Mouse (Mus musculus) embryo, embryonic 9.5 days (tissue): ENCODE results near the gene Atrnl1.

Source experiments
- DNase-seq: peaks from one replicate; pipeline ENCODE4 v3.0.0-alpha.2; 2017; ENCODE audit errors: extremely low spot score

Atrnl1 gene

DNA sequence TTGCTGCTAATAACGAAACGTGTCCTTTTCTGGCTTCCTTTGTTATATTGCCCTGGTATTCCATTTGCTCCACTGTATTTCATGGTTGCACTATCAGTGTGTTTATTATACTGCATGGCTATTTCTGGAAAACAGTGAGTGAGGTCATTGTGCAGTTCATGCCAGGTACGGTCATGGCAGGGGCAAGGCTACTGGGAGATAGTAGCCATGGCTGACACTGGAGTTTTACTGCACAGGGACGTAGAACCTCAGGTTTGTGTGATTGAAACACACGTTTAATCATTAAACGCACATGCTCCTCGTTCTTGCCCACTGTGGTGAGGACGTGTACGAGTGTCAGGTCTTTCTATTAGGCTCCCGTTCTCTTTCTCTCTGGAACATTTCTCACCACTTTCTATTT is 314.8 kb downstream of the Atrnl1 start:
- no peak for DNase-seq

DNA sequence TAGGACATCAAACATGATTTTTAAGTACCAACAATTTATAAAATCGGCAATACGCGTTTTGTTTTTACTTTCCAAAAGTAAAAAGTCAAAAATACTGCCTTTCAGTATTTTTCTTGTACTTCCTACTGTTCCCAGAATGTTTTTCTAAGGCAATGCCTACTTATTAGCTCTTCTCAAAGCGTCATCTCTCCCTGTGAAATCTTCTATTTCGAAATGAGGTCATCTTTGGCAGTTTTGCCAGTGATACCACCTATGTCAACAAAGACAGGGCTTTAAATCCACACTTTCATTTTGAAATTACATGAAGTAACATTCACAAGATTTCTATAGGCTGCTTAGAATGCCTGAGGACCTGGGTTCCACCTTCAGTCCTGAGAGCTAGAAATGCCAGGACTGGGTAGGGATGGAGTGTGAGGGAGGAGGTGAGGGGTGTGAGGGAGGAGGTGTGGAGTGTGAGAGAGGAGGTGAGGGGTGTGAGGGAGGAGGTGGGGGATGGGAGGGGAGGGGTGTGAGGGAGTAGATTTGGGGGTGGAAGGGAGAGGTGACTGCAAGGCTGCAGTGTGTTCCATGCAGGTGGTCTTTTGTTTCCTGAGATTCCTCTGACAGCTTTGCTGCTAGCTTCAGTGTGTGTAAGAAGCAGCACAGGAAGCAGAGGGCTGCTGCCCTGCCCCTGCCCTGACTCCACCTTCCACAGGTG is 315.5 kb downstream of the Atrnl1 start:
- peak; percentile 32 for DNase-seq

DNA sequence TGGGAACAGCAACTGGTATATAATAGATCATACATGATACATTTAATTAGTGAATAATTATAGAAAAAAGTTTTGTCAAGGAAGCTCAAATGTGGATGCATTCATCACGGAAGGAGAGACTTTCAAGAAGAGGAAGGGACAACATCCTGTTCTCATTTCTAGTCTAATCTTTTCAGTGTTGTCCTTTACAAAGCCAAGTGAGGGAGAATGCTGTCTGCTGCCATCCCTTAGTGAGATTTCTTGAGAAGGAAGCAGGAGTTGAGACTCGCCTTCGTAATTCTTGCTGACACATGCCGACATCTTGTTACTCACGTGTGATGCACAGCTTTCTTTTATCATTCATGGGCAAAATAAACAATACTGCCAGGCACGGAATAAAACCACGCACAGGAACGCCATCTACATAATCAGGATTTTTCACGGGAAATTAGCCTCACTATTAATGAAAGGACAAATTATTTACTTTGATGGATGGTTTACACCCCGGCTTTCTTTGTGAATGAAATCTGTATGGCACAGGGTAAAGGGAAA is 316.2 kb downstream of the Atrnl1 start:
- DNase-seq = no peak

DNA sequence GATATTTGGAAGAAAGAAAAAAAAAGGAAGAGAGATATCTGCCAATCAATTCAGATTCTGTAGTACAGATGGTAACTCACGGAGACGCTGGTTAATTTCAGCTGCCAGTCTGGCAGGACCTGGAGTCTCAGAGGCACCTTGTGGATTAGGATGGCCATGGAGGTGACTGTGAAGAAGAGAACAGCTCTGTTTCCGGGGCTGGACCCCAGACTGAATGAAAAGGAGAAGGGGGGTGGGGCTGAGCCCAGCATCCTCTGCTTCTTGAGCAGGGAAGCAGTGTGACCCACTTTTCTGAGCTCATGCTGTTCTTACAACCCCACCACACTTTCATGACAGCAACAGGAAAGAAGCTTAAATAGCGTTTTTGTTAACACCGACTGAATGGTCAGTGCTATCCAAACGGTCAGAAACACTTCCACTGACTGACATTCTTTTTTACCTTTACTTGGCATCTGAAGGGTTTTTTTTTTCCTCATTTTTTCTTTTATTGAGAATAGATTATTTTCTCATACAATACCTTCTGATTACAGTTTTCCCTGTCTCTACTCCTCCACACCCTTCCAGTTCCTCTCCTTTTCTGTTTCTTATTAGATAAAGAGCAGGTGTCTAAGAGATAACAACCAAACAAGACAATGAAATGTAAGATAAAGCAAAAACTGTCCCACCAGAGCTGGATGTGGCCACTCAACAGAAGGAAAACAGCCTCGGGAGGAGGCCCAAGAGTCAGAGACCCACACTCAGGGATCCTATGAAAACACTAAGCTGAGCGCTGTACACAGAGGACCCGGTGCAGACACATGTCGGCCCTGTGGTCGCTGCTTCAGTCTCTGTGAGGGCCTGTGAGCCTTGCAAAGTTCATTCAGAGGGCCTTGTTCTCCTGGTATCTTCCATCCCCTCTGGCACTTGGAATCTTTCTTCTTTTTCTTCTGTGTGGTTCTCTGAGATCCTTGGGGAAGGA is 317.0 kb downstream of the Atrnl1 start:
- no peak for DNase-seq

DNA sequence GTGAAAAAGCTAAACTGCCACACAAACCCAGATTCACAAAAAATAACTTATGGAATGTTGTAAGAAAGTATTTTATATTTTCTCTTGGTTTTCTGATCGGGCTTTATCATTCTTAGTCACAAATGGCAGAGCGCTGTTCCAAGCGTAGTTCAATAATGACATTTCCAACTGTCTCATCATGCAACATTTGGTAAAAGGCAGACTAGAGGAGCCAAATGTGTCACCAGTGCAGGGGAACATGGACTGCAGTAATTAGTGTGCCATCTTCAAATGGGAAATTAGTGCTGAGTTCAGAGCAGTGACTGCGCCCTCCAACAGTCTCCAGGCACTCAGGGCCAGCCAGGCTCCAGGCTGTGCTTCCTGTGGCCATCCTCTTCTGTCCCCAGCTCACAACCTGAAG is 320.8 kb downstream of the Atrnl1 start:
- no peak for DNase-seq

DNA sequence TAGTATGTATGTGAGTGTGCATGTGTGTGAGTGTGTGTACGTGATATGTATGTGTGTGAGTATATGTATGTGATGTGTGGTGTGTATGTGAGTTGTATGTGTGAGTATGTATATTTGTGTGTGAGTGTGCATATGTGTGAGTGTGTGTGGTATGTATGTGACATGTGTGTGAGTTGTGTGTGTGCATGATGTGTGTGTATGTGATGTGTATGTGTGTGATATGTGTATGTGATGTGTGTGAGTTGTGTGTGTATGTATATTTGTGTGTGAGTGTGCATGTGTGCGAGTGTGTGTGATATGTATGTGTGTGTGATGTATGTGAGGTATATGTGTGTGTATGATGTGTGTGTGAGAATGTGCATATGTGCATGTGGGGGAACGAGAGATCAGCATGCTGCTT is 326.0 kb downstream of the Atrnl1 start:
- DNase-seq = no peak

DNA sequence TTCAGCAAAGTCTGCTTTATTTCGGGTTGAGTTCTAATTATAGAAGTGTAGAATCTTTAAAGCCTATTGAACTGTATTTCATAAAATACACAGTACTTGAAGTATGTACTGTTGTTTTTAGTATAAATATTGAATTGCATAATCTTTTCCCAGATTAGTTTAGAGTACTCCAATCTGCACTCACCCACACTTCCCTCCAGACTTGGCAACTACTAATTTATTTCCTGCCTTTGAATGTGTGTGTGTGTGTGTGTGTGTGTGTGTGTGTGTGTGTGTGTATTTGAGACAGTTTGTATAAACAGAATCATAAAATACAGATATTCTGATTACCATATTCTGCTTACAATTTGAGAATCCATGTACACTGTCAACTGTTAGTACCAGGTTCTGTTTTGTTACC is 328.3 kb downstream of the Atrnl1 start:
- DNase-seq = no peak

DNA sequence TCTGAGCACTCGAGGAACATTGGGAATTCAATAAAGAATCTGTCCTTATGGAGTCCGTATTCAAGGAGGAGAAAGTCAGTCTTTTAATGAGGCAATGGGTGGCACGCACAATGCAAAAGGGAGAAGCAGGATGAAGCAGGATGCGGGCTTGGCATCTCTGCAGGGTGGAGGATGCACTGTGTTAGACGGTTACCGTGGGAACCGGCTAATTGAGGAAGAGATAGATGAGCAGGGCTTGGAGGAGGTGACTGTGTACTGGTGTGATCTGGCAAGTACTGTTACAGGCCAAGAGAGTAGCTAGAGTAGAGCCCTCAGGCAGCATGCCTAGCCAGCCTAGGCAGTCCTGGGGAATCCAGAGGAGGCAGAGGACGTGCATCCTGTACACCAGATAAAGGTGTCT is 330.7 kb downstream of the Atrnl1 start:
- DNase-seq = no peak

DNA sequence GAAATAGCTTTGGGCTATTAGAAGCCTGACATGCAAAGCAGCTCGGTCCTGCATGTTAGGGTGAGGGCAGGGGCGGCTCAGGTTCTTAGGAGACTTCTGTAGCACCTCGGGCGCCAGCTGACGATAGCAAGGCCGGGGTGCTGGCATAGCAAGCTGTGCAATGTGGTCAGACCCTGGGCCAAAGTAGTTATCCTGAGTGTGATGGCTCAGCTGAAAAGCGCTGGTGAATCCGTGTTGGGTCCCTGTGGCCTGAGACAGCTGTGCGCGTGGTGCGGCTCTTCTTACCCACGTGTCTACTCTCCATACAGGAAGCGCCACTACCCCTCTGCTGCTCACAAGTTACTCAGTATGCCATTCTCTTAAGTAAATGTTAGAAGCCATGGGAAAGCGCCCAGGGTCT is 331.4 kb downstream of the Atrnl1 start:
- DNase-seq = no peak

DNA sequence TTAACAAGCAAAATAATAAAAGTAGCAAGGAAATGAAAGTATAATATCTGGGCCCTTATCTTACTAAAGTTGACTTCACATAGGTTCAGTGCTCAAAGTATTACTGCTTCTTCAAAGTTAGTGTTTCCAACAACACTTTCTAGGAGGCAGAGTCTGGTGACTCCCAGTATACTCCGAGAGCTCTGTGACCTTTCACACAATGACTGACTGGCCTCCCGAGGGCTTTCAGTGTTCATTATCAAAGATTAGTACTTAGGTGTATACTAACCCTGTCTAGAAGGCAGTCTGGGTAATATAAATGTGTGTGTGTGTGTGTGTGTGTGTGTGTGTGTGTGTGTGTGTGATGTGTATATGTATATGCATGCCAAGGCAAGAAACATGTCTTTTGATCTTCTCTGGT is 332.5 kb downstream of the Atrnl1 start:
- DNase-seq = no peak

DNA sequence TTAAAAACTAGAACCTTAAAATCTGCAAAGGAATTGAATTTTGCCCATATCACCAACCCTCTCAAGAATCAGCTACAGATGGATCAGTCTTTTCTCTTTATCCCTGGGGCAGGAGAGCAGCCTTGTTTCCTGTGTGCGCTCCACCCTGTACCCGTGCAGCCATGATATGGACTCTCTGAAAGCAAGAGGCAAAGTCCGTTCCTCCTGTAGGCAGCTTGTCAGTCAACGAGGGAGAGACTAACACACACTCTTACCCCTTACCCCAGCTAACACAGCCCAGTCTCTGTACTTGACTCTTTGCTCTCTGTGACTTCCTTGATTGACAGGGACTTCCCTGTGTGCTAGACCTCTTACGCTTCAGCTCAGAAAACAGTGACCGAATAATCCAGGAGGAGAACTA is 333.8 kb downstream of the Atrnl1 start:
- no peak for DNase-seq

DNA sequence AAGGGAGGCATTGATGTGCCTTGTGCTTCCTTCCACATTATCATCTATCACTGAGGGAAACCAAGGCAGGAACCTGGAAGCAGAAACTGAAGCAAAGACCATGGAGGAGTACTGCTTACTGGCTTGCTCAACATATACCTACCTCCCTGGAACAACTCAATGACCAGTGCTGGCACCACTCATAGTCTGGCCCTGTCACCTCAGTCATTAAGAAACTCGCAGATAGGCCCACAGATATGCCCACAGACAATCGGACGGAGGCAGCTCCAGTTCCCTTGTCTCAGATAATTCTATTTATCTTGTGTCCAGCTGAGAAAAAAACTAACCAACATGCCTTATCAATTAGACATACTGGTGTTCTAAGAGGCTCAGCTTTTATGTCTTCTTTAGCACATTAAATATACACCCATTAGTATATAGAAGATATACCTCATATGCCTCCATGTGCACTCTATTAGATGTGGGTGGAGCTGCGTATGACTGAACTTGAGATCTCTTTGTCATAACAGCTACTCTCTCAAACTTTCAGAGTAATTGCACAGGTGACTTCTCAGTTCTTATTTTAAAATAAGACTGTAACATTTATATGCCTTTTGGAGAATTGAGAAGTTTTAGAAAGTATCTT is 334.9 kb downstream of the Atrnl1 start:
- DNase-seq = no peak

DNA sequence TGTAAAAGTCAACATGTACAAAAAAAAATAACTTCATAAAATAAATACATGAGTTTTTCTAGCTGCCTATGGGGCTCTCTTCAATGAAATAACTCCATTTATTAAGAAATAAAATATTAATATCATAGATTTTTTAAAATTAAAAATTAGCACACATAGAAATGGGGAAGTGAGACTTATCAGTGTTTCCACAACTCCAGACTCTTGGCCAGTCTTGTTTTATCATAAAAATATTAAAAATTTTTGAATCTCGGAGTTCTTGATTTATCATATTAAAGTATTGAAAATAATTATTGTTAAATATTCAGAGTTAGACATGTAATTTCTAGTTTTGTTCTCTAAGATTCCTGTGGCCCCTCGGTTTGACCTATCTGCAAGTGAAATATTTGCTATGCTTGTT is 337.7 kb downstream of the Atrnl1 start:
- DNase-seq = no peak

DNA sequence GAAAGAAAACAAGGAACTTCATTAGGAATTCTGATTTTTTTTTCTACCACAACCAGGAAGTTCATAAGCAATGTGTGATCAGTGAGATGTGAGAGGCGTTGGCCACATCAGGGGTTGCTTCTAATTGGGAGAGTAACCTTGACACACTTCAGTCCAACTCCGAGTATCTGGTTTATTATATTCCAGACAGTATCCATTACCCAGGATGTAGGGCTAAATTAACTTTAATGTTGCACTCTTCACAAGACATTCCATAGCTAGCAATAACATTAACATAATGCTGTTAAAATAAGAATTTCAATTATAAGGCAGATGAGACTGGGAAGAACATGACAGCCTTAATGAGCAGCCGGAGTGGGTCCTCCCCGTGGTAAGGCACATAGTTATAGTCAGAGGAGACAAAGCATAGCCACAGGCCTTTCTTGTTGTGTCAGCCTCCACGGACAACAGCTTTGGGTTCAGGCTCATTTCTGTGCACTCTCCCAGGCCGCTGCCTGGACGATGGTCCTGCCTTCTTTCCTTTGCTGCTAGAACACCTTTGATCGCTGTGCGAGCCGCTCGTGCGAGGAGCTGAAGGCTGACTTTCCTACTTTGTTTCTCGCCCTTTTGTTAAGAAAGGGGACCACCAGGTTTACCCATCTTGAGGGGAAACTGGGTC is 338.6 kb downstream of the Atrnl1 start:
- DNase-seq = no peak

DNA sequence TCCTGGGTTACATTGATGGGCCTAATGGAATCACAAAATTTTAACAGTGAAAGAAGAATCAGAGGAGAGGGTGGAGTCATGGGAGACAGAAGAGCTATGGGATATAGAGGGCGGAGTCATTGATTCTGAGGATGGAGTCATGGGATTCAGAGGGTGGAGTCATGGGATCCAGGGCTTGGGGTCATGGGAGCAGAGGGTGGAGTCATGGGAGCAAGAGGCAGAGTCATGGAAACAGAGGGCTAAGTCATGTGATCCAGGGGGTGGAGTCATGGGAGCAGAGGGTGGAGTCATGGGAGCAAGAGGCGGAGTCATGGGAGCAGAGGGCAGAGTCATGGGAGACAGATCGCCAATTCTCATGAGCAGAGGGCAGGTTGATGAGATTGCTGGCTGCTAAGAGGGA is 343.3 kb downstream of the Atrnl1 start:
- no peak for DNase-seq

DNA sequence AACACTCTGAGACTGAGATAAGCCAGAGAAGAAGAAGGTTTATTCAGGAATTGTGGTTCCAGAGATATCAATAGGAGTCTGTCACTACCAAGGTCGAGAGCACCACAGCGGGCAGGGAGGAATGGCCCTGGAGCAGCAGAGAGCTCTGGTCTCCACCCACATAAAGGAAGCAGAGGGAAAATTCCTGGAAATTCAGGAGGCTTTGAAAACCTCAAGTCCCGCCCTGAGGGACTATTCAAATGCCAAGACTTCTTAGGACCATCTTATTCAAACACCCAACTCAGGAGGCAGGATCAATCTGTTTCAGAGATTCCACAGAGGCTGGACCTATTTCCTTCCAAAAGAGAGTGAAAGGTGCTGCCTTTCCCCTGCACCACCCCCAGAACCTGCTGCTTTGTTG is 345.6 kb downstream of the Atrnl1 start:
- DNase-seq = no peak

DNA sequence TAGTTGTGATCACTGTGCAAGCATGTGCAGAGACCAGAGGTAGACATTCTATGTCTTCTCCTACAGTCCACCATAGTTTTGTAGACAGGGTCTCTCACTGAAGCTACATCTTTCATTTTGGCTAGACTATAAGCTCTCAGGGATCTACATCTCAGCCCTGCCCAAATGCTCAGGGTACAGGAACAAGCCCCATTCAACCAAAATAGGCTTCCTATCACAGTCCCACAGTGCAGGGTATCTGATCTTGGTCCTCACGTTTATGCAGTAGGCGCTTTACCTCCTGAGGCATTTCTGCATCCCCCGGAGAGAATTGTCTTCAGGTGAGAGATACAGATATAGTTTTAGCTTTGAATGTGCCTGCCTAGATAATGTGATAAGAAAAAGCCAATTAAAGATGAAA is 346.5 kb downstream of the Atrnl1 start:
- DNase-seq = no peak

DNA sequence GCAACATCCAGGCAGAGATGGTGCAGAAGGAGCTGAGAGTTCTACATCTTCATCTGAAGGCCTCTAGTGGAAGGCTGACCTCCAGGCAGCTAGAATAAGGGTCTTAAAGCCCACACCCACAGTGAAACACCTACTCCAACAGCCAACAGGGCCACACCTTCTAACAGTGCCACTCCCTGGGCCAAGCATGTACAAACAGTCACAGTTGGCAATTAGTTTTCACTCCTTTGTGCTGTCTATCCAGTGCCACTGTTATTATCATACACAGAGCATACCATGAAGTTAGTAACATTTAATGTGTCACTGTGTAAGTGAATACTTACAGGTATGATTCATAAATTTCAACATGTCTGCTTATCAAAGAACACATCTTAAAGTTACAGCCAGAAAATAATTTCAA is 347.3 kb downstream of the Atrnl1 start:
- DNase-seq = no peak

DNA sequence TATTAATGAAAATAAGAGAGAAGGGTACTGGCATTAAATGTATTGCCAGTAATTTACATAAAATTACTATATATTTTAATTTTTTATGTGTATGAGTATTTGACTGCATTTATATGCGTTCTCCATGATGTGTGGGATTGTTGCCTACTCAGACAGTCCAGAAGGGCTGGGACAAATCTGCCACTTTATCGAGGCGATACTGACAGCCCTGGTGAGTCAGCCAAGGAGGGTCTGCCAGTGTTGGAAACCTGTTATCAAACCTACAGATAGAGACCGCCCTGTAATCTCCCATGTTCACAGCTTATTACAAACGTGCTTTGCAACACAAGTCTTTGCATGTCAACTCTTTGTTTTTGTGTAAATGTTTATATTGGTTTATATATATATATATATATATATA is 347.9 kb downstream of the Atrnl1 start:
- no peak for DNase-seq

DNA sequence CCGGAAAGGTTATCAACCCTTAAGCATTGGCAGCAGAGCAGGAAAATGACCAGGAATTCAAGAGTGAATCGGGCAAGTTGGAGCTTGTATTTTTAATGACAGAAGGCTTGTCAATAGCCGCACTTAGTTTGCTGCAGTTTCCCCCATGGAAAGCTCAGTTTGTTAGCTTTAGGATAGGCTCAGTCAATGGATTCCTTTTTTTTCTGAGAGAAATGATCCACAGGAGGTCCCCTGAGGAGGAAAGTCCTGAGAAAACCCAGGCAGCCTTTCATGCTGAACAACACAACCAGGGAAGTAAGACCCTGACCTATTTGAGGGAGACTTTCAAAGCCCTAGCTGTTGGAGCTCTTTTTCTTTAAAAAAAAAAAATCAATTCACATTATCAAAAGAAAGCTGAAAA is 350.5 kb downstream of the Atrnl1 start:
- DNase-seq = peak; percentile 8

DNA sequence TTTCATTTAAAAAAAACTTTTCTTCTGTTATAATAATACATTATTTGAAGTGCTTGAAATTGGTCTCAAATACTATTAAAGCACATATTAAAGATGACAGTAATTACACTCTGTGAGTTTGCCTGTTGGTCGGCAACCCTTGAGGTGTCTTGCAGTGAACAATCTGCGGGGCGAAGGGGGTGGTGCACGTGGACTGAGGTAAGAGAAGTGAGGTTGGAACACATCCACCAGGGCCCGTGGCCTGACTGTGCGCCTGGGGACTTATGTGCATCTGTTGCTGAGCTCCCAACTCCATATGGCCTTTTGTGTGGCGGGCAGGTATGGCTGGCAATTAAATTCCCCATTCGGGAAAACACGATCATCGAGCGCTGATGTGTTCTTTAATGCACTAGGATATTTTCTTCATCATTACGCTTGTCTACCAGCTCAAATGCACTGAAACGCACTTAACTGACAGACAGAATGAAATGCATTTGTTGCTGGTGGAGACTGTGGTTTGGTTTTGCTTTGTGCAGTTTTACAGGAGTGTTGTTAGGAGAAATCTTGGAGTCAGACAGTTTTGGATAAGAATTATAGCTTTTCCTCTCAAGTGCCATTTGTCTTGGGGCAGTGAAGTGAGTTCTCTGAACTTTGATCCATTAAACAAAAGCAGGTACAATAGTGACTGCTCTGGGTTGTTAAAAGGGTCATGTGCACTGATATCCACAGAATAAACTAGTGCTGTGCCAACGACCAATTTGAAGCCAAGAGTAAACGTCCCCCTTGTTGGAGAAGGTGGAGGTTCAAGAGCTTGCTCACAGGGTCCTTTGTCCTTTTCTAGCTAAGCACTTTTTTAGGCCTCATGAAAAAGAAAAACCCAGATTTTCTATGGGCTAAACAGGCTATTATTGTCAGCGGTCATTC is 351.2 kb downstream of the Atrnl1 start:
- no peak for DNase-seq
